Mouse (Mus musculus): Measurements from ENCODE around the gene Gp1bb.

The Gp1bb gene

GRCm38 (mm10) chr16:18622019-18622418 lies at the start of gene Gp1bb:
Gene Gp1bb, minus strand, starts transcription at chr16:18622403.
- no peak for DNase-seq (ENCODE audit: low spot score in 2 of 2)

GRCm38 (mm10) chr16:18669914-18670313 lies 47.7 kb upstream of the Gp1bb start:
- no peak for DNase-seq (ENCODE audit: low spot score in 2 of 2)

- DNase-seq (ENCODE audit: low spot score in 2 of 2): no peak
Observed at GRCm38 (mm10) chr16:18658597-18658996, 36.4 kb upstream of the Gp1bb start.

GRCm38 (mm10) chr16:18655372-18656098 lies 33.3 kb upstream of the Gp1bb start:
- DNase-seq (ENCODE audit: low spot score in 2 of 2): no peak

GRCm38 (mm10) chr16:18653290-18654160 lies 31.3 kb upstream of the Gp1bb start:
- no peak for DNase-seq (ENCODE audit: low spot score in 2 of 2)

- DNase-seq (ENCODE audit: low spot score in 2 of 2): no peak
Observed at GRCm38 (mm10) chr16:18649126-18649525, 26.9 kb upstream of the Gp1bb start.

- DNase-seq (ENCODE audit: low spot score in 2 of 2): no peak
Observed at GRCm38 (mm10) chr16:18645329-18645728, 23.1 kb upstream of the Gp1bb start.

- DNase-seq (ENCODE audit: low spot score in 2 of 2): no peak
Observed at GRCm38 (mm10) chr16:18644485-18644884, 22.3 kb upstream of the Gp1bb start.

- DNase-seq (ENCODE audit: low spot score in 2 of 2): no peak
Observed at GRCm38 (mm10) chr16:18643406-18643998, 21.3 kb upstream of the Gp1bb start.

GRCm38 (mm10) chr16:18642897-18643296 lies 20.7 kb upstream of the Gp1bb start:
- DNase-seq (ENCODE audit: low spot score in 2 of 2): no peak

- peak in 1 of 2 experiments; percentile 72 for DNase-seq (ENCODE audit: low spot score in 2 of 2)
Observed at GRCm38 (mm10) chr16:18642291-18642690, 20.1 kb upstream of the Gp1bb start.

- DNase-seq (ENCODE audit: low spot score in 2 of 2): no peak
Observed at GRCm38 (mm10) chr16:18639382-18639929, 17.3 kb upstream of the Gp1bb start.

GRCm38 (mm10) chr16:18638396-18638795 lies 16.2 kb upstream of the Gp1bb start:
- no peak for DNase-seq (ENCODE audit: low spot score in 2 of 2)

GRCm38 (mm10) chr16:18636804-18637203 lies 14.6 kb upstream of the Gp1bb start:
- no peak for DNase-seq (ENCODE audit: low spot score in 2 of 2)

GRCm38 (mm10) chr16:18636401-18636800 lies 14.2 kb upstream of the Gp1bb start:
- no peak for DNase-seq (ENCODE audit: low spot score in 2 of 2)

- no peak for DNase-seq (ENCODE audit: low spot score in 2 of 2)
Observed at GRCm38 (mm10) chr16:18633333-18633732, 11.1 kb upstream of the Gp1bb start.

GRCm38 (mm10) chr16:18632816-18633215 lies 10.6 kb upstream of the Gp1bb start:
- DNase-seq (ENCODE audit: low spot score in 2 of 2): no peak

- DNase-seq (ENCODE audit: low spot score in 2 of 2): no peak
Observed at GRCm38 (mm10) chr16:18632059-18632458, 9.9 kb upstream of the Gp1bb start.

GRCm38 (mm10) chr16:18631141-18631540 lies 8.9 kb upstream of the Gp1bb start:
- no peak for DNase-seq (ENCODE audit: low spot score in 2 of 2)

- DNase-seq (ENCODE audit: low spot score in 2 of 2): no peak
Observed at GRCm38 (mm10) chr16:18630291-18630690, 8.1 kb upstream of the Gp1bb start.

- DNase-seq (ENCODE audit: low spot score in 2 of 2): peak in 1 of 2 experiments; percentile 59
Observed at GRCm38 (mm10) chr16:18629390-18630231, 7.4 kb upstream of the Gp1bb start, which contains the start of gene Sept5. Gene Sept5, minus strand, starts transcription at chr16:18629954.

Data from left cerebral cortex, adult 9 months (tissue).